Mouse (Mus musculus) lung, postnatal 0 days (tissue): ENCODE results near the gene Dscam. TPM values are rescaled to one million over a fixed set of nuclear protein-coding genes. Genes with fewer than 3 reads are reported as not detected.
"Not testable (repeated sequence)": the region's sequence is repeated elsewhere in the genome, so short reads cannot be mapped to it uniquely, and the experiment has no call there.

ENCODE experiments used
- ATAC-seq: fragments of 200-750 bp; cut with Nextera tagmentation; 2 replicates; pipeline ENCODE4 v1.8.0; 2017; ENCODE audit warnings: moderate library complexity
- DNase-seq: peaks from one replicate; pipeline ENCODE4 v3.0.0-alpha.2; 2016; ENCODE audit warnings: low spot score
- H3K27ac ChIP-seq: fragments of 300-500 bp; sonication (generic); 2 replicates; pipeline ENCODE4 v1.5.1; 2014; ENCODE audit warnings: antibody characterized with exemption, mild to moderate bottlenecking, low read length, mixed read lengths
- H3K27me3 ChIP-seq: fragments of 300-500 bp; sonication (generic); replicated peaks from 2 replicates; pipeline ENCODE4 v1.6.1; 2014; ENCODE audit warnings: low read length, mixed read lengths; ENCODE audit not compliant: insufficient read depth
- H3K36me3 ChIP-seq: fragments of 300-500 bp; sonication (generic); 2 replicates; pipeline ENCODE4 v1.6.1; 2014; ENCODE audit warnings: low read length, mixed read lengths; ENCODE audit not compliant: insufficient read depth
- H3K4me1 ChIP-seq: fragments of 300-500 bp; sonication (generic); 2 replicates; pipeline ENCODE4 v1.6.1; 2014; ENCODE audit warnings: antibody characterized with exemption, low read depth, low read length, mixed read lengths; ENCODE audit not compliant: insufficient read depth
- H3K4me2 ChIP-seq: fragments of 300-500 bp; sonication (generic); replicated peaks from 2 replicates; pipeline ENCODE4 v1.6.1; 2014; ENCODE audit warnings: low read depth, mild to moderate bottlenecking, low read length, moderate library complexity, mixed read lengths
- H3K4me3 ChIP-seq: fragments of 300-500 bp; sonication (generic); 2 replicates; pipeline ENCODE4 v1.5.1; 2014; ENCODE audit warnings: low read depth, low read length
- H3K9ac ChIP-seq: fragments of 300-500 bp; sonication (generic); replicated peaks from 2 replicates; pipeline ENCODE4 v1.6.1; 2014; ENCODE audit warnings: low read depth, mild to moderate bottlenecking
- H3K9me3 ChIP-seq: fragments of 300-500 bp; sonication (generic); 2 replicates; pipeline ENCODE4 v1.6.1; 2016; ENCODE audit warnings: low read length, mixed read lengths
- CTCF ChIP-seq: IDR thresholded peaks from 2 replicates; pipeline ENCODE4 v1.5.1; 2016; ENCODE audit warnings: antibody characterized with exemption, mild to moderate bottlenecking
- EP300 ChIP-seq: IDR thresholded peaks from 2 replicates; pipeline ENCODE4 v1.6.1; 2016; ENCODE audit warnings: antibody characterized with exemption, mild to moderate bottlenecking, control low read depth
- WGBS: fragments of 180-500 bp; shearing (Covaris S2); extraction: QIAGEN DNeasy Blood & Tissue Kit; methylation state at CpG from one replicate; pipeline ENCODE4 v1.1.7; 2014; 5-methylcytosine and 5-hydroxymethylcytosine counted together
- polyA plus RNA-seq: library from polyadenylated mRNA; unstranded; fragments of >200 nt; fragmentation: Nextera tagmentation; extraction: Ambion mirVana; gene quantifications from 2 replicates; pipeline ENCODE4 v1.2.1, GENCODE M21; 2015

The Dscam gene
- polyA plus RNA-seq, 1 experiment from 2014 or later: not detected

- no peak for ATAC-seq
- Histone ChIP-seq H3K9ac (no peak overlapping the region), H3K27ac (no peak overlapping the region), H3K9me3 (no peaks in the 10 kb centered on the region), H3K36me3 (no peaks in the 10 kb centered on the region), H3K4me1 (no peaks in the 10 kb centered on the region), H3K4me3 (no peak overlapping the region), H3K4me2 (no peak overlapping the region), H3K27me3 (no peaks in the 10 kb centered on the region)
- TF ChIP-seq CTCF (no peak), EP300 (no peak)
- peak; percentile 20 for DNase-seq
- 59% methylated on average over 3 of the region's 3 CpGs for WGBS
Measured at GRCm38 (mm10) chr16:96901234-96902014, 269.1 kb downstream of the Dscam start.

- H3K27me3 ChIP-seq: no peaks in the 10 kb centered on the region
- H3K4me1 ChIP-seq: no peaks in the 10 kb centered on the region
- no peak overlapping the region for H3K4me2 ChIP-seq
- H3K36me3 ChIP-seq: no peaks in the 10 kb centered on the region
- H3K9ac ChIP-seq: no peak overlapping the region
- no peak overlapping the region for H3K27ac ChIP-seq
- H3K9me3 ChIP-seq: no peaks in the 10 kb centered on the region
- no peak overlapping the region for H3K4me3 ChIP-seq
- TF ChIP-seq CTCF (no peak), EP300 (no peak)
- ATAC-seq (no peak), DNase-seq (no peak)
Measured at GRCm38 (mm10) chr16:96899329-96899728, 271.2 kb downstream of the Dscam start.

GRCm38 (mm10) chr16:96896510-96897133 lies 273.9 kb downstream of the Dscam start:
- no peaks in the 10 kb centered on the region for H3K27me3 ChIP-seq
- 65% methylated on average over 10 of the region's 10 CpGs for WGBS
- no peak overlapping the region for H3K4me2 ChIP-seq
- H3K4me1 ChIP-seq: no peaks in the 10 kb centered on the region
- H3K27ac ChIP-seq: no peak overlapping the region
- H3K36me3 ChIP-seq: no peaks in the 10 kb centered on the region
- H3K4me3 ChIP-seq: no peak overlapping the region
- H3K9ac ChIP-seq: no peak overlapping the region
- peak; percentile 45 for DNase-seq
- H3K9me3 ChIP-seq: no peaks in the 10 kb centered on the region
- no peak for ATAC-seq
- TF ChIP-seq CTCF (peak; percentile 67), EP300 (no peak)

DNA sequence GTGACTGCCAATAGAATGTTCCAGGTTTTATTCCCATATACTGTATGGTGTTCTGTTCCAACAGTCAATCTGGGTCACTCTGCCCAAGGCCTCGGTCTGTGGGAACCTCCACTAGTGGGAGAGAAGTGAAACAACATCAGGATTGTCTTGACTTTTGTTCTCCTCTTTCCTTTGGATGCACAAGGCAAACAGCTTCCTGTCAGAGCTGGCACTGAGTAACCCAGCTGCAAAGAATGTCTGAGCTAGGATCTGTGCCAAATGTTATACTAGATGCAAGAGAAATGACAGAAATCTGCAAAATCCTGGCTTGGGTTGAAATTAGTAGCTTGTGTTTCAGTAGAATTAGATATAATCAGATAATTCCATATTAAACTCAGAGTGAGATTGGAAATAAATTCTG lies 282.5 kb downstream of the Dscam start:
- no peaks in the 10 kb centered on the region for H3K4me1 ChIP-seq
- no peak overlapping the region for H3K4me2 ChIP-seq
- no peak for DNase-seq
- no peak overlapping the region for H3K27ac ChIP-seq
- no peak overlapping the region for H3K9ac ChIP-seq
- no peak overlapping the region for H3K4me3 ChIP-seq
- 39% methylated on average over 1 of the region's 1 CpGs for whole genome bisulfite sequencing
- H3K9me3 ChIP-seq: no peaks in the 10 kb centered on the region
- no peaks in the 10 kb centered on the region for H3K36me3 ChIP-seq
- TF ChIP-seq EP300 (no peak), CTCF (no peak)
- H3K27me3 ChIP-seq: no peaks in the 10 kb centered on the region
- ATAC-seq: no peak

DNA sequence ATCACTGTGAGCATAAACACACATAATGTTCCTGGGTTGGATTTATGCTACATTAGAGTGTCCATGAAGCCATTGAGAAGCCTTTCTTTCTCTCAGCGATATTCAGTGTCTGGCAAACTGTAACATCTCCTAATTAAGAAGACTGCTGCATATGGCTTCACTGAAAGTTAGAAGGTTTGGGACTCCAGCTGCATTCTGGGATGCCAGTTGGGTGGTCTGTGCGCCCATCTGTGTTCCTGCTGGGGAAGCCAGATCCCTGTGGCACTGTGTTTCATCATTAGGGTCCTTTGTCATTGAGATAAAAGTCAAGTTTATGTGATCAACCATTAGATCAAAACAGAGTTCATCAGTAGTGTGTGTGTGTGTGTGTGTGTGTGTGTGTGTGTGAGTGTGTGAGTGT lies 284.7 kb downstream of the Dscam start:
- no peak for DNase-seq
- Histone ChIP-seq H3K4me3 (no peak overlapping the region), H3K27ac (no peak overlapping the region), H3K27me3 (no peaks in the 10 kb centered on the region), H3K4me1 (no peaks in the 10 kb centered on the region), H3K9ac (no peak overlapping the region), H3K4me2 (no peak overlapping the region), H3K9me3 (no peaks in the 10 kb centered on the region), H3K36me3 (no peaks in the 10 kb centered on the region)
- no peak for ATAC-seq
- TF ChIP-seq CTCF (no peak), EP300 (no peak)
- 56% methylated on average over 2 of the region's 2 CpGs for WGBS

GRCm38 (mm10) chr16:96884590-96884989 lies 286.0 kb downstream of the Dscam start:
- not testable (repeated sequence) for H3K9me3 ChIP-seq, H3K4me3 ChIP-seq, H3K36me3 ChIP-seq, H3K9ac ChIP-seq, H3K27me3 ChIP-seq, H3K27ac ChIP-seq, DNase-seq, ATAC-seq, H3K4me1 ChIP-seq, H3K4me2 ChIP-seq
- WGBS: 76% methylated on average over 2 of the region's 3 CpGs
